Mouse (Mus musculus): ENCODE data around the gene Gm14288. TPM values are rescaled to one million over a fixed set of nuclear protein-coding genes. Genes with fewer than 3 reads are reported as not detected.
"Not testable (repeated sequence)": the region's sequence is repeated elsewhere in the genome, so short reads cannot be mapped to it uniquely, and the experiment has no call there.

The Gm14288 gene
- polyA plus RNA-seq (2014; fragmentation: Nextera tagmentation; extraction: Ambion mirVana), result 3.1 and 3.2 TPM in 2 replicates

GRCm38 (mm10) chr2:175800993-175801392 is at the start of gene Gm14288:
Gene Gm14288, minus strand, starts transcription at chr2:175801093.
- H3K4me3 ChIP-seq (ENCODE audit: low read depth, low read length); DNase-seq (ENCODE audit: low spot score); H3K27me3 ChIP-seq (ENCODE audit: control insufficient read depth, insufficient read depth, low read length); ATAC-seq (ENCODE audit: insufficient read depth, low FRiP score, low TSS enrichment); H3K9ac ChIP-seq (ENCODE audit: low read length); H3K27ac ChIP-seq (ENCODE audit: low read depth, low read length); H3K36me3 ChIP-seq (ENCODE audit: control insufficient read depth, insufficient read depth, low read length); H3K9me3 ChIP-seq (ENCODE audit: control insufficient read depth, low read length); H3K4me2 ChIP-seq (ENCODE audit: low read depth); H3K4me1 ChIP-seq (ENCODE audit: control insufficient read depth, insufficient read depth, low read length): not testable (repeated sequence)
- no CpG with 5 or more reads among the region's 6 CpGs for WGBS

GRCm38 (mm10) chr2:175741237-175741636 is 59.7 kb downstream of the Gm14288 start, which contains the start of gene Gm2007:
Gene Gm2007, plus strand, starts transcription at chr2:175741537.
- not testable (repeated sequence) for H3K4me3 ChIP-seq (ENCODE audit: low read depth, low read length); H3K4me1 ChIP-seq (ENCODE audit: control insufficient read depth, insufficient read depth, low read length); H3K36me3 ChIP-seq (ENCODE audit: control insufficient read depth, insufficient read depth, low read length); H3K9ac ChIP-seq (ENCODE audit: low read length); H3K27me3 ChIP-seq (ENCODE audit: control insufficient read depth, insufficient read depth, low read length); H3K27ac ChIP-seq (ENCODE audit: low read depth, low read length); H3K4me2 ChIP-seq (ENCODE audit: low read depth); H3K9me3 ChIP-seq (ENCODE audit: control insufficient read depth, low read length); DNase-seq (ENCODE audit: low spot score); ATAC-seq (ENCODE audit: insufficient read depth, low FRiP score, low TSS enrichment)
- no CpG with 5 or more reads among the region's 2 CpGs for WGBS

Other genes starting within 250 kb of the Gm14288 start
- gene Gm11007, start 157.1 kb downstream of the Gm14288 start, polyA plus RNA-seq (2014; fragmentation: Nextera tagmentation; extraction: Ambion mirVana), result not detected in 2 replicates
- gene Zfp969, start 97.4 kb downstream of the Gm14288 start, polyA plus RNA-seq (2014; fragmentation: Nextera tagmentation; extraction: Ambion mirVana), result 10.8 and 11.7 TPM in 2 replicates
- not detected in 2 replicates for gene Gm2007, start 59.6 kb downstream of the Gm14288 start, polyA plus RNA-seq (2014; fragmentation: Nextera tagmentation; extraction: Ambion mirVana)
- 21.7 and 23.3 TPM in 2 replicates for gene Gm6710, start 68.1 kb upstream of the Gm14288 start, polyA plus RNA-seq (2014; fragmentation: Nextera tagmentation; extraction: Ambion mirVana)
- 3.8 and 4.2 TPM in 2 replicates for gene Zfp966, start 130.0 kb upstream of the Gm14288 start, polyA plus RNA-seq (2014; fragmentation: Nextera tagmentation; extraction: Ambion mirVana)
- 27.3 and 31.3 TPM in 2 replicates for gene Gm2026, start 164.2 kb upstream of the Gm14288 start, polyA plus RNA-seq (2014; fragmentation: Nextera tagmentation; extraction: Ambion mirVana)